In genomic region chr3:84631586-84631985, GRCm38 (mm10) we compare ENCODE assay signal across 29 mouse cellular contexts. TPM values are rescaled to one million over a fixed set of nuclear protein-coding genes. Genes with fewer than 3 reads are reported as not detected.
"Had no signal": no experiment of that assay in that cellular context is flagged by ENCODE, and none has a peak within 500 bp of the region (broad histone marks: within the 10 kb centered on the region; RNA-seq: fewer than 3 reads in every experiment).

No protein-coding gene starts in this region.

- H3K4me1 ChIP-seq: hindbrain, embryonic 10.5 days; hindbrain, embryonic 12.5 days; intestine, embryonic 15.5 days; kidney, embryonic 15.5 days; limb, embryonic 13.5 days; limb, embryonic 15.5 days; liver, embryonic 13.5 days had no signal

- H3K27ac ChIP-seq: heart, embryonic 10.5 days; hindbrain, embryonic 10.5 days; hindbrain, embryonic 12.5 days; hindbrain, embryonic 14.5 days; intestine, embryonic 15.5 days; kidney, embryonic 15.5 days; kidney, postnatal 0 days; limb, embryonic 13.5 days; limb, embryonic 15.5 days; liver, embryonic 13.5 days had no signal

- H3K9ac ChIP-seq: heart, embryonic 12.5 days; hindbrain, embryonic 12.5 days; hindbrain, embryonic 14.5 days; intestine, embryonic 15.5 days; kidney, embryonic 15.5 days; limb, embryonic 13.5 days; limb, embryonic 15.5 days; liver, embryonic 13.5 days had no signal

- H3K36me3 ChIP-seq: heart, embryonic 10.5 days; heart, embryonic 12.5 days; hindbrain, embryonic 10.5 days; hindbrain, embryonic 12.5 days; intestine, embryonic 15.5 days; kidney, embryonic 15.5 days; limb, embryonic 13.5 days; limb, embryonic 15.5 days; liver, embryonic 13.5 days had no signal

- H3K4me3 ChIP-seq: heart, embryonic 10.5 days; heart, embryonic 12.5 days; hindbrain, embryonic 10.5 days; hindbrain, embryonic 12.5 days; intestine, embryonic 15.5 days; kidney, embryonic 15.5 days; limb, embryonic 13.5 days; limb, embryonic 15.5 days; liver, embryonic 13.5 days had no signal

- H3K9me3 ChIP-seq: heart, embryonic 10.5 days; hindbrain, embryonic 12.5 days; intestine, embryonic 15.5 days; kidney, embryonic 15.5 days; limb, embryonic 13.5 days; limb, embryonic 15.5 days; liver, embryonic 13.5 days had no signal

- ATAC-seq: hindbrain, embryonic 16.5 days; inflammation-experienced regulatory T-cells, adult 6 months; intestine, embryonic 15.5 days had no signal

- DNase-seq: gastrocnemius, postnatal 25 days; heart, postnatal 10 days; heart, postnatal 4 days; kidney, adult 11 months; kidney, adult 2 months; kidney, adult 9 months; kidney, postnatal 14 days; kidney, postnatal 36 days; layer of hippocampus, adult 9-11 months; layer of hippocampus, postnatal 36 days; left cerebral cortex, postnatal 4 days; liver, embryonic 13.5 days had no signal

- H3K27me3 ChIP-seq: heart, embryonic 12.5 days; hindbrain, embryonic 12.5 days; intestine, embryonic 15.5 days; kidney, embryonic 15.5 days; limb, embryonic 13.5 days; limb, embryonic 15.5 days; liver, embryonic 13.5 days had no signal

- H3K4me2 ChIP-seq: heart, embryonic 12.5 days; hindbrain, embryonic 12.5 days; hindbrain, embryonic 14.5 days; intestine, embryonic 15.5 days; kidney, embryonic 15.5 days; limb, embryonic 13.5 days; limb, embryonic 15.5 days; liver, embryonic 13.5 days had no signal

RNA-seq across cellular contexts. Expression of gene Tigd4, which starts 38.2 kb away (rescaled TPM):
- total RNA-seq: granulocyte monocyte progenitor cell, adult 5-6 weeks; layer of hippocampus, adult 8-10 months; layer of hippocampus, postnatal 36 days; left cerebral cortex, postnatal 4 days; liver, adult 2 months had no signal
- polyA plus RNA-seq: heart, embryonic 10.5 days; heart, embryonic 12.5 days; hindbrain, embryonic 10.5 days; hindbrain, embryonic 12.5 days; hindbrain, embryonic 14.5 days; inflammation-experienced regulatory T-cells, adult 6 months; intestine, embryonic 15.5 days; kidney, adult 2 months; large intestine, adult 2 months; limb, embryonic 11.5 days; liver, adult 2 months had no signal
